In genomic region chr19:53086861-53087260, GRCm38 (mm10) we compare ENCODE assay signal across 8 mouse cellular contexts. TPM values are rescaled to one million over a fixed set of nuclear protein-coding genes. Genes with fewer than 3 reads are reported as not detected.
DNase-seq lines count a peak whose midpoint lies in the region; ATAC-seq and TF ChIP-seq lines count a peak whose summit lies in the region.

No protein-coding gene starts in this region.

- H3K27me3 ChIP-seq in embryonic facial prominence, embryonic 11.5 days (ENCODE audit: control insufficient read depth, insufficient read depth, low read length) = no peaks in the 10 kb centered on the region
- H3K27me3 ChIP-seq in hindbrain, embryonic 10.5 days (ENCODE audit: insufficient read depth, poor library complexity, severe bottlenecking) = no peaks in the 10 kb centered on the region
- no peaks in the 10 kb centered on the region for H3K27me3 ChIP-seq in liver, postnatal 0 days (ENCODE audit: insufficient read depth, low read length)

- H3K36me3 ChIP-seq in embryonic facial prominence, embryonic 11.5 days (replicated peaks; ENCODE audit: control insufficient read depth, insufficient read depth, low read depth, low read length) = no peaks in the 10 kb centered on the region
- 0 out of 2 replicates have a peak, but pooled peaks cover 3% of the 10 kb centered on the region for H3K36me3 ChIP-seq in hindbrain, embryonic 10.5 days
- no peaks in the 10 kb centered on the region for H3K36me3 ChIP-seq in liver, postnatal 0 days (replicated peaks; ENCODE audit: insufficient read depth, low read length)

- no peak overlapping the region for H3K4me3 ChIP-seq in embryonic facial prominence, embryonic 11.5 days (ENCODE audit: low read depth, low read length)
- peak overlapping the region; percentile 23; the same call in 1 of the 2 replicates for H3K4me3 ChIP-seq in hindbrain, embryonic 10.5 days
- no peak overlapping the region for H3K4me3 ChIP-seq in liver, postnatal 0 days (ENCODE audit: low read depth, low read length)

- no peaks in the 10 kb centered on the region for H3K9me3 ChIP-seq in embryonic facial prominence, embryonic 11.5 days (replicated peaks; ENCODE audit: control insufficient read depth, low read length)
- peaks cover 4% of the 10 kb centered on the region; the same call in 1 of the 2 replicates for H3K9me3 ChIP-seq in hindbrain, embryonic 10.5 days
- H3K9me3 ChIP-seq in liver, postnatal 0 days (ENCODE audit: low read length) = no peaks in the 10 kb centered on the region

- WGBS in embryonic facial prominence, embryonic 11.5 days = 40% methylated on average over 12 of the region's 12 CpGs
- WGBS in hindbrain, embryonic 10.5 days = 50% methylated on average over 12 of the region's 12 CpGs
- WGBS in liver, postnatal 0 days (ENCODE audit: insufficient replicate concordance) = 67% methylated on average over 12 of the region's 12 CpGs

- TF ChIP-seq EP300 in liver, postnatal 0 days (IDR thresholded peaks at IDR 0.05; ENCODE audit: low read depth) = no peak

- H3K27ac ChIP-seq in embryonic facial prominence, embryonic 11.5 days (replicated peaks; ENCODE audit: low read depth, low read length) = peak overlapping the region; percentile 80
- H3K27ac ChIP-seq in hindbrain, embryonic 10.5 days = peak overlapping the region; percentile 76
- peak overlapping the region; percentile 66 for H3K27ac ChIP-seq in liver, postnatal 0 days (ENCODE audit: low read depth)

- H3K4me2 ChIP-seq in embryonic facial prominence, embryonic 11.5 days (ENCODE audit: low read depth, low read length) = no peak overlapping the region
- H3K4me2 ChIP-seq in liver, postnatal 0 days (ENCODE audit: low read depth, low read length) = peak overlapping the region; percentile 38

- TF ChIP-seq CTCF in liver, postnatal 0 days (IDR thresholded peaks at IDR 0.05; ENCODE audit: low read depth) = no peak

- H3K9ac ChIP-seq in embryonic facial prominence, embryonic 11.5 days (replicated peaks; ENCODE audit: low read length) = peak overlapping the region; percentile 37; the same call in 1 of the 2 replicates
- H3K9ac ChIP-seq in liver, postnatal 0 days (replicated peaks) = no peak overlapping the region

- 0 out of 2 replicates have a peak, but pooled peaks cover 2% of the 10 kb centered on the region for H3K4me1 ChIP-seq in embryonic facial prominence, embryonic 11.5 days (ENCODE audit: control insufficient read depth, insufficient read depth, low read length)
- H3K4me1 ChIP-seq in hindbrain, embryonic 10.5 days (replicated peaks) = peaks cover 30% of the 10 kb centered on the region
- H3K4me1 ChIP-seq in liver, postnatal 0 days (ENCODE audit: insufficient read depth) = peaks cover 4% of the 10 kb centered on the region; the same call in 1 of the 2 replicates

- no peak for ATAC-seq in embryonic facial prominence, embryonic 11.5 days (replicated peaks; ENCODE audit: insufficient number of reproducible peaks, low FRiP score, low TSS enrichment, low read depth)
- peak; percentile 41; the same call in 1 of the 2 replicates for ATAC-seq in liver, postnatal 0 days

- peak; percentile 13 for DNase-seq in adrenal gland, postnatal 10 days
- no peak for DNase-seq in adrenal gland, adult 8-10 months
- no peak for DNase-seq in embryonic facial prominence, embryonic 11.5 days (ENCODE audit: low spot score)
- no peak for DNase-seq in hindbrain, embryonic 10.5 days (ENCODE audit: low spot score)
- DNase-seq in liver, postnatal 0 days = no peak
- DNase-seq in left cerebral cortex, postnatal 10 days (ENCODE audit: extremely low spot score in 1 of 2, low spot score in 2 of 2) = no peak
- DNase-seq in thymus, postnatal 14 days = no peak
- no peak for DNase-seq in ovary, postnatal 36 days (ENCODE audit: low spot score)

- intact Hi-C loops in left cerebral cortex, postnatal 10 days (cut with DNase I) = no loop called here

RNA-seq across cellular contexts. Expression of gene Xpnpep1, which starts 46.8 kb away (rescaled TPM):
- total RNA-seq in adrenal gland, postnatal 10 days (2021) = 100 to 1,000 TPM; 103 to 105 TPM
- total RNA-seq in adrenal gland, adult 8-10 months (2022) = 10 to 100 TPM; 76.5 to 88.9 (median 81.1) TPM
- polyA plus RNA-seq in embryonic facial prominence, embryonic 11.5 days (2014; fragmentation: Nextera tagmentation; extraction: Ambion mirVana) = 177 and 184 TPM in 2 replicates
- polyA plus RNA-seq in hindbrain, embryonic 10.5 days (2016; fragmentation: Nextera tagmentation; extraction: Ambion mirVana) = 153 and 156 TPM in 2 replicates
- polyA plus RNA-seq in liver, postnatal 0 days (2015; fragmentation: Nextera tagmentation; extraction: Ambion mirVana) = 55.4 and 62.0 TPM in 2 replicates
- total RNA-seq in left cerebral cortex, postnatal 10 days (2021) = 100 to 1,000 TPM; 108 to 113 TPM

RNA-seq across cellular contexts. Expression of gene Add3, which starts 53.4 kb away (rescaled TPM):
- total RNA-seq in adrenal gland, postnatal 10 days (2021) = 10 to 100 TPM; 77.6 to 89.0 TPM
- total RNA-seq in adrenal gland, adult 8-10 months (2022) = 10 to 100 TPM; 36.0 to 42.1 (median 40.7) TPM
- polyA plus RNA-seq in embryonic facial prominence, embryonic 11.5 days (2014; fragmentation: Nextera tagmentation; extraction: Ambion mirVana) = 76.6 and 84.8 TPM in 2 replicates
- 45.9 and 56.5 TPM in 2 replicates for polyA plus RNA-seq in hindbrain, embryonic 10.5 days (2016; fragmentation: Nextera tagmentation; extraction: Ambion mirVana)
- polyA plus RNA-seq in liver, postnatal 0 days (2015; fragmentation: Nextera tagmentation; extraction: Ambion mirVana) = 17.5 and 21.4 TPM in 2 replicates
- 100 to 1,000 TPM; 113 to 114 TPM for total RNA-seq in left cerebral cortex, postnatal 10 days (2021)
